Mouse (Mus musculus) MEL (cell line): ENCODE results near the gene Ctnnb1.

Source experiments
- CTCF ChIP-seq, 3 experiments: IDR thresholded peaks in 2 of 3; conservative IDR thresholded peaks in 1 of 3; 2 replicates each; pipeline ENCODE4 v1.5.1; 2011 to 2012; ENCODE audit warnings: low read length in 3 of 3, low read depth in 2 of 3, mild to moderate bottlenecking in 2 of 3, improper control_type of control experiment in 1 of 3, inconsistent platforms in 1 of 3, mixed read lengths in 1 of 3, moderate library complexity in 1 of 3; ENCODE audit not compliant: control insufficient read depth in 1 of 3, insufficient read depth in 1 of 3, poor library complexity in 1 of 3, severe bottlenecking in 1 of 3
- EP300 ChIP-seq, 2 experiments: IDR thresholded peaks; 2 replicates each; pipeline ENCODE4 v1.6.1; 2011; ENCODE audit warnings: improper control_type of control experiment in 2 of 2, low read length in 2 of 2, low read depth in 1 of 2, mild to moderate bottlenecking in 1 of 2
- USF1 ChIP-seq: IDR thresholded peaks from 2 replicates; pipeline ENCODE4 v1.6.1; 2014; ENCODE audit warnings: low read depth, mild to moderate bottlenecking, inconsistent platforms, low read length, improper control_type of control experiment, moderate library complexity

GRCm38 (mm10) chr9:121000641-121001320 is 71.8 kb downstream of the Ctnnb1 start:
- TF ChIP-seq CTCF (IDR thresholded peaks at IDR 0.05 in 2 of 3, conservative IDR thresholded peaks at IDR 0.05 in 1 of 3; ENCODE audit: control insufficient read depth in 1 of 3, insufficient read depth in 1 of 3, low read depth in 2 of 3, low read length in 3 of 3, poor library complexity in 1 of 3, severe bottlenecking in 1 of 3) = no peak
- no peak for TF ChIP-seq USF1
- TF ChIP-seq EP300 (IDR thresholded peaks at IDR 0.05; ENCODE audit: low read depth in 1 of 2, low read length in 2 of 2) = no peak
